Mouse (Mus musculus): Measurements from ENCODE around the gene Dcdc2a.
A peak's percentile ranks its signal among the peaks of the same experiment; 100 is the strongest.

Dcdc2a gene

DNA sequence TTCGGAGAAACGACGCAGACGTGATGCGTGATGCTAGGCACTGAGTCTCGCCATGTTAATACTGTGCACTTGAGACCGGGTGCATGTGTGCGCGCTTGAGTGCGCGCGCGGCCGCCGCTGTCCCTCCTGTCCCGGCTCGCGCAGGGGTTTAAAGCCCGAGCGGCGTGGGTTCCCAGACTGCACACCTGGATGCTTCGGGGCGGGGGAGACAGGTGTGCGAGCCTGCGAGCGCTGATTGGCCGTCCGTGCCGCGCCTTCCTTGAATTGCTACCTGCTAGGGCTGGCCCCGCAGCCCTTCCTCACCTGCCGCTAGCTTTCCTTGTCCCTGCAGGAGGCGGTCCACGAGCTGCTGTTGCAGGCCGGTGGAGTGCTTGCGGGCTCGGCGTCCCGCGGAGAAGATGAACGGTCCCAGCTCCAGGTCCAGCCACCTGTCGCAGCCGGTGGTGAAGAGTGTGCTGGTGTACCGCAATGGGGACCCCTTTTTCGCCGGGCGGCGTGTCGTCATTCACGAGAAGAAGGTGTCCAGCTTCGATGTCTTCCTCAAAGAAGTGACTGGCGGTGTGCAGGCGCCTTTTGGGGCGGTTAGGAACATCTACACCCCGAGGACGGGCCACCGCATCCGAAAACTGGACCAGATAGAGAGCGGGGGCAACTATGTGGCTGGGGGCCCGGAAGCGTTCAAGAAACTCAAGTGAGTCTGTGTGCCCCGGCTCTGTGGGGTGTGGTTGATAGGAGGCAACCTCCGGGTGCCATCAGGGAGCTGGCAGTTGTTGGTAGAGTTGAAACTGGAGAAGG, at the start of gene Dcdc2a:
Gene Dcdc2a (plus strand): TSS at position 132 of the 795 bp plus-strand sequence.
- no peak for DNase-seq (ENCODE audit: low read depth, low spot score)

DNA sequence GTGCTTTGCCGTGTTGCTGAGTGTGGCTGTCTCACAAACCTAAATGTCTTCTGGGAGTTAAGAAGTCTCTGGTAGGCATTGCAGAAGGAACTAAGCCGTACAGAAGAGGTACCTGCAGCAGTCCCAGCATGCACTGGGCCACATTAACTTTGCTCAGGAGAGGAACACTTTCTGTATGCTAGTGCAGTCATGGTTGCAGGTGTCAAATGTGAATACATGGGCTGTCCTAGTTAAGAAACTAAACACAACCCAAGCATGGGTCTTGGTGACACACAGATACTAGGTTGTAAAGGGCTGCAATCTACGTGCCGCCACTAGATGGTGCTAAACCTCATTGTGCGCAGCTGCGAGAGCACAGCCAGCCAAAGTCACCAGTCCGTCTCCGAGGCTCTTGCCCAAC, 48.7 kb upstream of the Dcdc2a start:
- DNase-seq (ENCODE audit: low read depth, low spot score) = peak; percentile 22

DNA sequence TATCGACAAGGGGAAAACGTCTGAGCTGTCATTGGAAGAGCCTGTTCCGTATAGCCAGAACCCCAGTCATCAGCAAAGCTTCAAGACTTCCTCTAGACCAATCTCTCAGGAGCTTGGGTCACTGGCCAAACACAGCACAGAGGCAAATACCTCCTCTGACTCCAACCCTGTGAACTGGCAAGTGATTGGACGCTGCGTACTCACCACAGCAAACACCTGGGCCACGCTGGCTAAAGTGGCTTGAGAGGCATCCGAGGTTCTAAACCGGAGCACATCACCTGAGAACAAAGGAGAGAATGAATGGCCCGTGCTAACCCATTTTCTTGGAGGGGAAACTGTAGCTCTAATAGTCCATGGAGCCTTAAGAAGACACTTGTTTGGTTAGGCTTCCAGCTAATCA, 37.5 kb upstream of the Dcdc2a start:
- no peak for DNase-seq (ENCODE audit: low read depth, low spot score)

DNA sequence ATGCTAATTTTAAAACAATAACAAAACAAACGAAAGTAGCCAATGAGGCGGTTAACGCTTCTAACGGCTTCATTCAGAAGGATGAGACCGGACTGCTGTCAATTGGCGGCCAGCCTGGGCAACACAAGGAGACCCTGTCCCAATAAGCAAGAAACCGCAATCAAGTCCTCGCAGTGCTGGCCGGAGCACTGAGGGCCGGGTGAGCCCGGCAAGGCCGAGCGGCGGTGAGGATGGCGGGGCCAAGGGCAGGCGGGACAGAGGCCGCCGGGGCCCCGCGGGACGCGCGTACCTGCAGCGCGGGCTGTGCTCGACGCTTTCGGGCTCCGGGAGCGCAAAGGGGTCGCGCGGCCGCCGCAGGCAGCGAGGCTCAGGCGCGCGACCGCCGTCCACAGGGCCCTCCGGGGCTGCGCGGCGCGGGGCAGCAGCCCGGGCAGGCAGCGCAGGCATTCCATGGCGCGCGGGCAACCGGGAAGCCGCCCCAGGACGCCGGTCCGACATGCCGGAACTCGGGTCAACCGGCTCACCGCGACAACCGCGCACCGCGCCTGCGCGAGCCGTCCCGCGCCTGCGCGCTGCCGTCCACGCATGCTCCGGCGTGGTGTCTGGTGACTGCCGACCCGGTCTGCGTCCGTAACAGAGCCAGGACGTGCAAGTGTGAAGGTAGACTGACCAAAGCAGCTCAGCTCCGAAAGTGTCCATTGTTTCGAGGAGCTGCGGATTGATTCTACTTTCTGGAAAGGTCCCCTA, 35.8 kb upstream of the Dcdc2a start, which contains the start of gene Mrs2:
Gene Mrs2 (minus strand): TSS at position 587 of the 747 bp plus-strand sequence.
- peak; percentile 93 for DNase-seq (ENCODE audit: low read depth, low spot score)

DNA sequence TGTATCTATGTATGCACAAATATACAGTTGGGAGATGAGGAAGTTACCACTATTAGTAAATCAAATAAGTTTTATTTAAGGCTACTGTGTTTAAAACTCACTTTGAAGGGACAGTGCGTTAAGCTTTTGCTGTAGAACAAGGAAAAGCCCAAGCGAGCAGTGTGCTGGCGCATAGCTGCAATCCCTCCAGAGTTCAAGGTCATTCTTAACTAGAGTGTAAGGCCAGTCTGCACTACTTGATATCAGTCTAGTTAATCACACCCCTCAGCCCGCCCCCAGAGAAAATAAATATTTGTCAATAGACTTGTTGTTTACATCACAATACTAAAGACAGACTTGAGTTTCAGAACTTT, 35.3 kb upstream of the Dcdc2a start:
- DNase-seq (ENCODE audit: low read depth, low spot score) = no peak

DNA sequence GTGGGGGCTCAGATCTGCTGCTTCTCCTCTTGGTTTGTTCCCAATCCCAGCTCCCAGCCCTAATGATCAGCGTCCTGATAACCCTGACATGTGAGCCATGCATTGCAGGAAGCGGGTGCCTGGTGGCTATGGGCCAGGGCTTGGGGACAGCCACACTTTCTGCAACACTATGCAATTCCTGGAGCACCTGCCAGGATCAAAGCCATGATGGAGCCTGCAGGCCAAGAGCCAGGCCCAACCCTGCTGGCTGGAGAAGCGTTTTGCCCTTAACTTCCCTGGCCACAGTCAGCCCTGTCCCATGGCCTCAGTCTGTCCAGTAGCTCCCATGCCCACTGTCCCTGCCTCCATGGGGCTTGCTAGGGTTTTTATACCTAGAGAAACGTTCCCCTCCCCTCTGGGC, 33.4 kb upstream of the Dcdc2a start:
- DNase-seq (ENCODE audit: low read depth, low spot score) = no peak

DNA sequence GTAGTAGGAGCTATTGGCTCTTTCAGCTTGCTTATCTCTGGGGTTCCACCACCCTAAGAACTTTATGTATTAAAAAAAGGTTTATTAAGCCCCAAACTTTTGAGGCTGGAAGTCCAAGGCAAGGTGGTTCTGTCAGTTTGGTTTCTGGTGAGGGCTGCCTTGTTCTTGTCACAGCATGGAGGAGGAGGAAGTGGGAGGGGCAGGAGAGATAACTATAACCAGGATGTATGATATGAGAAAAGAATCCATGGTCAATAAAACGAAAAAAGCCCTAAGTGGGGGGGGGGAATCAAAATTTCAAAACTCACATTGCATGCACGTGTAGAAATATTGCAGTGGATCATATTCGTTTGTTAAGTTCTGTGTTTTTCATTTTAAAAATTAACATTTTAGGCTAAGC, 32.7 kb upstream of the Dcdc2a start:
- DNase-seq (ENCODE audit: low read depth, low spot score) = no peak

DNA sequence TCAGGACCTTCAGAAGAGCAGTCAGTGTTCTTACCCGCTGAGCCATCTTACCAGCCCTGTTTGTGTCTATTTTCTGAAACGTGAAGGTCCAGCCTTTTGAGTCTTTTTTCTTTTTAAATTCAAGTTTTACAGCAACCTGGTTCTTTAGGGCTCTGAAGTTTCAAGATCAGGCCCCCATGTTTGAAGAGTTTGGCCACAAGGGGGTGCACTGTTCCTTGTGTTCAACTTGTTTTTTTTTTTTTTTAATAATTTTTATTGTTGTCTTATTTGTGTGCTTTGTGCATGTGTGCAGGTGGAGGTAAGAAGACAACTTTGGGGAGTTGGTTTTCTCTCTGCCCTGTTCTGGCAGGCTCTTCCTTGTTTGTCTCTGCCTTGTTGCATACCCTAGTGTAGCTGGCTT, 31.1 kb upstream of the Dcdc2a start:
- peak; percentile 44 for DNase-seq (ENCODE audit: low read depth, low spot score)

DNA sequence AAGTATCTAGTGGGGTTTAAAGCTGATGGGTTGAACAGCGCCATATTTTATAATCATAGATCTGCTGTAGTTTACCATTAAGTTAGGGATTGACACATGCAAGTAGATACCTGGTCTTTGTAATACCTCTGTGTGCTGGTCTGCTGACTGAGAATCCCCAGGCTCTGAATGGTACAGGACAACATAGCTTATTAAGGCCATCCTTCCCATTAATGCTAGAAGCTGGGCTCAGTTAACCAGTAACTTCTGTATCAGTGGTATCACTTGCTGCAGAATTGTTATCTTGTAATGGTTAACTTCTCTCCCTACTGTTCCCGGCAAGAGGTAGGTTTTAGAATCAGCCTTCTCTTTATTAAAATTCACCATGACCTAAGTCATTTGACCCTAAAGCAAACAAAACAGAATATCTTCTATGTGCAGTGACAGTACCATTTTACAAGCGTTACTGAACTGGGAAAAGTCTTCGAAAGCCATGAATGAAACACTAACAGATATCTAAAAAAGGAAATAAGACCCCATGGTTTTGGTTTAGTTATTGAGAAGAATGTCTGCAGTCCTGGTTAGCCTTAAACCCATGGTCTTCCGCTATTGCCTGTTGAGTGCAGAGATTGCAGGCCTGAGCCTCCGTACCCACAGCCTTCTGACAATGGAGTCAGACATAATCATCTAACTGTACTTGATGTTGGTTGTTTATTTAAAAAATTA, 29.2 kb upstream of the Dcdc2a start:
- no peak for DNase-seq (ENCODE audit: low read depth, low spot score)

DNA sequence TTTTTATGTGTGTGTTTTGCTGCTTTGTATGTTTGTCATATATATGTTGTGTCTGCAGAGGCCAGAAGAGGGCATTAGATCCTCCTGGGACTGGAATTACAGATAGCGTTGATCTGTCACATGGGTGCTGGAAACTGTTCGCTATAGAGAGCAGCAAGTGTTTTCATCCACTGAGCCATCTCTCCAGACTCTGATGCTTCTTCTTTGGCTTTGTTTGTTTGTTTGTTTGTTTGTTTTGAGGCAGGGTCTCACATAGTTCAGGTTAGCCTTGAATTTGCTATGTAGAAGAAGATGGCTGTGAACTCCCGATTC, 28.7 kb upstream of the Dcdc2a start:
- DNase-seq (ENCODE audit: low read depth, low spot score) = no peak

DNA sequence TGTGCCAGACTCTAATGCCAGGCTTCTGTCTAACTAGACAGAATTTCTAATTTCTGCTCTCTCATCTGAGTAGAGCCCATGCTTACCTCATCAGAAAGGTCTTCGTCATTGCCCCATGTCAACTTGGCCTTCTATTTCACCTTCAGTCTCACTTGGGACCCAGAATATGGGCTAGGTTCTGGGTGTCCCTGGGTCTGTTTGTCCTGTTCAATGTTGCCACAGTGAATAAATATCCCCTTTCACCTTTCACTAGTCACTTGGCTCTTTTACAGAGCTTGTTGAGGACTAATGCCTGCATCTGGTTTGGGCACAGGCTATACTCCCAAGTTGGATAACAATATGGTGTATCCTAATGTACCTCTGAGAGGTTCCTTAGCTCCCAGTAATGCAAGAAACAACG, 16.3 kb upstream of the Dcdc2a start:
- DNase-seq (ENCODE audit: low read depth, low spot score) = no peak

DNA sequence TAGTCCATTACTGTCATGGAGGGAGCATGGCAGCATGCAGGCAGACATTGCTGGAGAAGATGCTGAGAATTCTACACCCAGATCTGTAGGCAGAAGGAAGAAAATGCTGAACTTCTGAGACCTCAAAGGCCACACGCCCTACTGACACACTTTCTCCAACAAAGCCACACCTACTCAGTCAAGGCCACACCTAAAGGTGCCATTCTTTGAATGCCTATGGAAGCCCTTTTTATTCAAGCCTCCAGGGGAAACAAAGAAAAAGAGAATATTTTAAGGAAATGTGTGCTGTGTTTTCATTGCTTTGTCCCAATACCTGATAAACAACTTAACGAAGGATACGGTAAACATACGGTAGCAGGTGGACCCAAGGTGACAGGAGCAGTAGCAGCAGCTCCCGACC, 3.1 kb upstream of the Dcdc2a start:
- no peak for DNase-seq (ENCODE audit: low read depth, low spot score)

DNA sequence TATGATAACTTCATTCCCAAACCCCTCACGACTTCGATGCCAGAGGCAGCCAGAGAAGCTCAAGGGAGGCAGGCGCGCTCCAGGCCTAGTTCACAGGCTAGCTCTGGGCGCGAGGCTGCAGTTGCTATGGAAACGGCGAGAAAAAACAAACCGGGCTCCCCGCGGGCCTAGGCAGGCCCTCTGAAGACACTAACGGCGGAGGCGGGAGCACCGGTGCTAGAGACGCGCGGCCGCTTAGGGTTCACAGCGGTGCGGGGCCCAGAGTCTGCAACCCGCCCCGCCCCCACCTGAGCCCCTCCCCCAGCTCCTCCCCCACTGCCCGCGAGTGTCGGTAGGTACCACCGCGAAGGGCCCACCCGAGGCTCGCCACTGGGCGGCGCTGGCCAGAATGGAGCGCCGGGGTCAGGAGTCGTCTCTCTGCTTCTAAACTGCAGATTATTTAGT, 671 bp upstream of the Dcdc2a start:
- DNase-seq (ENCODE audit: low read depth, low spot score) = peak; percentile 88

DNA sequence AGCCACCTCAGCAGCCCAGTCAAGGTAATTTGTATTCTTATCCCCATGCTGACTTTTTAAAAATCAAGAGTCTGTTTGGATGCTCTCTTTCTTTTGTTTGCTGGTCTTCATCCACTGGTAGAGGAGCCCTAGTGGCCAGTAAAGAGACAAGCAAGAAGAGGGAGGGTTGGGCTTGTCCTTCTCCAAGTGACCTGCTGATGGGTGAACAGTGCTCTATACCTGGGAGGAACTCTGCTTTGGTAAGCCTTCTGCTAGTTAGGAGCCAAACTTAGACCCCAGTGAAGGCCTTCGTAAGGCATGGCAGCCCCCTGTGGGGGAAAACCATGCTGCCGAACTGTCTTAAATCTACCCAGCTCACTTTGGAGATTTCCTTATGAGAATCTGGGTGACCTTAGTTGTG, 10.9 kb downstream of the Dcdc2a start:
- no peak for DNase-seq (ENCODE audit: low read depth, low spot score)

DNA sequence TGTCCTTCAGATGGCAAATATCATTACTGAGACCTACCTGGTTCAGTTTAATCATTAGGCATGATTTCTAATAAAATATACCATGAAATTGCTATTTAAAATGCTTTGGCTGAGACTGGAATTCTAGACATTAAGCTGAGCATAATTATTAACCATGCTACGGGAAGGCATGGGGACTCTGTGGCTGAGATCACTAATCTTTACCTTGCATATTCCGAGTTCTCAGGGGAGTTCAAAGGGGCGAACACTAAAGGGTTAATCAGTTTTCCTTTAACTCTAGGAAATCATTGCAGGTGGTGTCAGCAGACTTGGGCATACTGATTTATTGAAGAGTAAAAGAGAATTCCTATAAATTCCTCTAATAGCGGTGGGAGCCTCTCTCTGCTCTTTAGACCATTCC, 11.4 kb downstream of the Dcdc2a start:
- DNase-seq (ENCODE audit: low read depth, low spot score) = no peak

DNA sequence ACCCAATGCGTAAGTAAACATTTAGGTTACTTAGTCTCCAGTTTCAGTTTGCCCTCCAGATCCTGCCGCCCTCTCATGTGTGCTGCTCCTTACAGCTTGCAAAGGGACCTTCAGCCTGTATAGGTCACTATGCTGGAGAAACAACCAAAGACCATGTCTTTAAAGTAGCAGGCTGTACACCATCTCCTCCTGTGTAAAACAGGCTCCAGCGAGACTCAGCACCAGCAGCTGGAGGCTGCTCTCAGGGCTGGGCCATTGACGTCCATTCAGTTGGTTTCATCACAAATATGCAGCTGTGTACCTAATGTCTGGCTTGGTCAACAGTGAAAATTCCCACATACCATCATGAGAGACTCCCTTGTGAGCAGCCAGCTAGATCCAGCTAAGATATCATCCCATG, 14.0 kb downstream of the Dcdc2a start:
- no peak for DNase-seq (ENCODE audit: low read depth, low spot score)

DNA sequence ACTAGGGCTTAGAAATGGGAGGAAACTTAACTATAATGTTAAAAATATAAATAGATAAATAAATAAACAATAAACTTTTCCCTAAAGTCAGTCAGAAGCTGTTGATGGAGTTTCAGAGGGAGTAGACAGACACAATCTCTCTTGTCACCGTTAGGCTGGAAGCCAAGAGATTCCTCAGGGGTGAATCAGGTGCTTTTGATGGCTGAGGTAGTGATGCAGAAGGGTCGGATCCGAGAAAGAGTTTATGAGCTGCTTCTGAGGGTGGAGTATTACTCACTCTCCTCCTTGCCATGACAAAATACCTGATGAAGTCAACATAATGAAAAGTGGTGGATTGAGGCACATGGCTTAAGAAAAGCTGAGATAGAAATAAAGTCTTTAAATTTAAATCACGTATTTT, 15.0 kb downstream of the Dcdc2a start:
- DNase-seq (ENCODE audit: low read depth, low spot score) = no peak

DNA sequence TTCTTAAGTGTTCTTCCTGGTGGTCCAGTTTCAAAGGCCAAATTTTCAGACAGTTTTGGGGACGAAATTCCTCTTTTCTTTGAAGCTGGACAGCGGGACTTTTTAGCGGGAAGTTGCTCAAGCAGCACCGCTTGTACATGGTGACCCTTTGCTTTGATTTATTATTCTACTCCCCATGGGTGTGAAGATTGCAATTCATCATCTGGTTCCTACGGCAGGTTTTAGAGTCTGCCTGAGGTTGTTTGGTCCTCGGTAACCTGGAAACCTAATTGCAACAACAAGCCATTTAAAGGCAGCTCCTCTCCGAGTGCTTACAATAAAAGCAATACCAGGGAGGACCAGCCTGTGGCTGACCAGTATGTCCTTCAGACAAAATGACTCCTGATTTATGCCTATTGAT, 21.5 kb downstream of the Dcdc2a start:
- peak; percentile 80 for DNase-seq (ENCODE audit: low read depth, low spot score)

DNA sequence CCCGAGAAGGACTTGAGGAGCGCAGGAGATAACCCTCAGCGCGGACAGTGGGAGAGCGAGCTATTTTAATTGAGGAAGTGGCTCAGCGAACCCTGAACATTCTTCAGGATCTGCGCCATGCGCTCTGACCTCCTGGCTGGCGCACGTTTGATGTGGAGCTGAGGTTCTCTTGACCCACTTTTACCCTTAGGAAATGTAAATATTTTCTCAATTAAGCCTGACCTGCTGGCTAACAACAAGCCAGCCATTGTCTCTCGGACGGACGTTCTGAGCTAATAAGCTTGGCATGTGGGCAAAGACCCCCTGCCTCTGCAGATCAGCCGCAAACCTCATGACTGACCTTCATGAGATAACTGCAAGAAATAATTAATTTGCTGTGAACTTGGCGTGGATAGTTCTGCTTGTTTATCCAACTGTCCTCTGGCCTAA, 27.4 kb downstream of the Dcdc2a start:
- DNase-seq (ENCODE audit: low read depth, low spot score) = peak; percentile 70

DNA sequence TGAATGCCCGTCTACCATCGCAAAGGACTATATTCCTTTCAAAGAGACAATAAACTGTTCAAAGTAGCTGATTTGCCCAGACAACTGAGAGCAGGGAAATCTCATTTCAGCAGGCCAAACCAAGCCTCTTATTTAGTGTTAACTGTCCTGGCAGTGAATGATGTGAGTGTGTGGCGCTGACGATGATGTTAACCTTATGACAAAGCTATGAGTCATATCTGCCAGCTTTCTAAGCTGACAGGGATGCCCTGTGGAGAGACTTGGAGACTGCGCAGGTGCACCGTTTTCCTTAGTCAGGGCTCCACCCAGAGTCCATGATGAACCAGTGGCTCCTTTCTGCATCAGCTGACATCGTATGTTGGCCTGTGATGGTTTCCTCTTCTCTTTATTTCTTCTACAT, 29.3 kb downstream of the Dcdc2a start:
- DNase-seq (ENCODE audit: low read depth, low spot score) = no peak

DNA sequence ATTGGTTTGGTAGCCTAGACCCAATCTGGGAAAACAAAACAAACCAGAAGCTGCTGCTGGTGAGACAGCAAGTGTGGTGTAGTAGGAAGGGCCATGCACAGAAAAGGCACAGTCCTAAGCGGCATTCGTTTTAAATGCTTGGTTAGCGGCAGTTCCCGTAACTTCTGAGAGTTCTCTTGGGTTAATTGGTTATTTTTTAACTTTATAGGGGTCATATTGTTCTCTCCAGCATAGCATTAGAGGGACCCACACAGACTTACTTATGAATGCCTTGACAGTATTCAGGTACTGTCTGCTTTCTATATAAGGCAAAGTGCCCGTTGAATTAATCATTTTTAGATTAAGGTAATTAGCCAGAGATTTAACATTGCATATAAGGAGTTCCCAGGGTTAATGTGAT, 35.5 kb downstream of the Dcdc2a start:
- DNase-seq (ENCODE audit: low read depth, low spot score) = no peak

DNA sequence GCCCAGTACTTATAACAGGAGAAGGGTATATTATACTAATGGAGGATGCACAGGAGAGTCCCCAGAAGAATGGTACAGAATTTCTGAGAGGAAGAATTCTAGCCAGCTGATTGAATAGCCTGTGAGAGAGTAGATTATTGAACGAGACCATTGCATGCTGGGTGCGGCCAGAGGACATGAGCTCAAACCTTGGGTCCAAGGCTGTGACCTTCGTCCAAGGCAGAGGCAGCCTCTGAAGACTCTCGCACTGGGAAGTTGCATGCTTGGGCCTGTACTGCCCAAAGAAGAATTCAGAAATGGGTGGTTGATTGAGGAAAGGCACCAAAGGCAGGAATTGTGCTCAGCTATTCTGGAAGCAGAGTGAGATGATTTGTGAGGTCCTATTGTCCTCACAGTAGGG, 38.0 kb downstream of the Dcdc2a start:
- no peak for DNase-seq (ENCODE audit: low read depth, low spot score)

DNA sequence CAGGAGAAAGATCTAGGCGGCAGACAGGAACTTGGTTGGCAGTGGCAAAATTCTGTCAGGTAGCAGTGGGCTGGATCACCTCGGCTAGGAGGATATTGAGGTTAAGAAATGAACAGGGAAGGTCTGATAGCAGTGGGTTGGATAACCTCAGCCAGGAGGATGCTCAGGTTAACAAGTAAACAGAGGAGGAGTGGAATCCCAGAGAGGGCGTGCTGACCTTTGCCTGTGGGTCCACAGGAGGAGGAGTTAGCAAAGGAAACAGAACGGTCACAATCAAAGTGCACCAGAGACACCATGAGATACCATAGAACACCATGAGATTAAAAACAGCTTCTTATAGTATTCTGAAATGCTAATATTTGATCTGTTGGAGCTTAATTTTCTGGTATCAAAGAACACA, 38.6 kb downstream of the Dcdc2a start:
- DNase-seq (ENCODE audit: low read depth, low spot score) = no peak

All from mesoderm, embryonic 11.5 days (tissue).